Mouse (Mus musculus) hematopoietic multipotent progenitor cell, adult 10-12 weeks (in vitro differentiated cells): Measurements from ENCODE around the gene Hhipl2. TPM values are rescaled to one million over a fixed set of nuclear protein-coding genes. Genes with fewer than 3 reads are reported as not detected.

ENCODE experiments used
- polyA plus RNA-seq: library from polyadenylated mRNA; stranded (reverse); fragments of >175 nt; gene quantifications from 2 replicates; pipeline ENCODE4 v1.2.3, GENCODE M21; 2012; ENCODE audit warnings: low replicate concordance

Hhipl2 gene
- 0.04 TPM in 1 of 2 replicates, not detected in the other for polyA plus RNA-seq

GRCm38 (mm10) chr1:183417873-183418272 is at the start of gene Hhipl2:
TSS of gene Hhipl2 (plus strand) at chr1:183418215.

GRCm38 (mm10) chr1:183369427-183370014 is 48.5 kb upstream of the Hhipl2 start, which contains the start of gene Mia3:
TSS of gene Mia3 (minus strand) at chr1:183369553.

GRCm38 (mm10) chr1:183388426-183389406 is 29.3 kb upstream of the Hhipl2 start, which contains the start of gene Taf1a:
TSS of gene Taf1a (plus strand) at chr1:183388981.

Other genes with a start within 250 kb of the Hhipl2 start
- 5.2 and 10.3 TPM in 2 replicates for gene Disp1, start 196.7 kb upstream of the Hhipl2 start, polyA plus RNA-seq
- 25.3 and 26.2 TPM in 2 replicates for gene Aida, start 121.6 kb upstream of the Hhipl2 start, polyA plus RNA-seq
- 3.5 and 12.7 TPM in 2 replicates for gene Brox, start 120.9 kb upstream of the Hhipl2 start, polyA plus RNA-seq
- gene Mia3, start 48.7 kb upstream of the Hhipl2 start, polyA plus RNA-seq, result 47.3 and 67.8 TPM in 2 replicates
- 1.1 and 2.9 TPM in 2 replicates for gene Taf1a, start 29.2 kb upstream of the Hhipl2 start, polyA plus RNA-seq